Mouse (Mus musculus): Measurements from ENCODE around the gene Creb5.

DNA sequence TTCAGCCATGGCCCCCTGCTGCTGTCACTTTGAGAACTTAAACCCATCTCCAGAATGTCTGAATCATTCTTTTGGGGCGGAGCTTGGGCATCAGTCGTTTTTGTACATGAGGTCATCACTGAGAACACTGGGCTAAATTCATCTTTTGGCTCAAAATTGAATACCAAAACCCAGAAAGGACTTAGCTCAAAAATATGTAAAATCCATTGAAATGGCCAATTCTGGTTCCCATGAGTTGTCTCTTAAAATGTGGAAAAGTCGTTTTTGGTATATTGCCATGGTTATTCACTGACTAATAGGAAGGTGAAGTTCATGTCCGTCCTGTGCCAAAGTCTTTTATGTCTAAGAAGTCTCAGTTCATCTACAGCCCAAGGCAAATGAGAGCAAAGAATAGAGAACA is 228.5 kb downstream of the Creb5 start:
- TF ChIP-seq CTCF (IDR thresholded peaks at IDR 0.05; ENCODE audit: extremely low read depth, insufficient read depth, low read length) (no peak), POLR2A (IDR thresholded peaks at IDR 0.05; ENCODE audit: extremely low read depth, insufficient read depth, low read length) (no peak)

Data from cortical plate, adult 2 months (tissue).